Mouse (Mus musculus) urinary bladder, postnatal 25 days (tissue): ENCODE results near the gene Hist1h2bj.

Experiments
- DNase-seq: peaks from one replicate; pipeline ENCODE4 v3.0.0; 2022; ENCODE audit warnings: low spot score

The Hist1h2bj gene

DNA sequence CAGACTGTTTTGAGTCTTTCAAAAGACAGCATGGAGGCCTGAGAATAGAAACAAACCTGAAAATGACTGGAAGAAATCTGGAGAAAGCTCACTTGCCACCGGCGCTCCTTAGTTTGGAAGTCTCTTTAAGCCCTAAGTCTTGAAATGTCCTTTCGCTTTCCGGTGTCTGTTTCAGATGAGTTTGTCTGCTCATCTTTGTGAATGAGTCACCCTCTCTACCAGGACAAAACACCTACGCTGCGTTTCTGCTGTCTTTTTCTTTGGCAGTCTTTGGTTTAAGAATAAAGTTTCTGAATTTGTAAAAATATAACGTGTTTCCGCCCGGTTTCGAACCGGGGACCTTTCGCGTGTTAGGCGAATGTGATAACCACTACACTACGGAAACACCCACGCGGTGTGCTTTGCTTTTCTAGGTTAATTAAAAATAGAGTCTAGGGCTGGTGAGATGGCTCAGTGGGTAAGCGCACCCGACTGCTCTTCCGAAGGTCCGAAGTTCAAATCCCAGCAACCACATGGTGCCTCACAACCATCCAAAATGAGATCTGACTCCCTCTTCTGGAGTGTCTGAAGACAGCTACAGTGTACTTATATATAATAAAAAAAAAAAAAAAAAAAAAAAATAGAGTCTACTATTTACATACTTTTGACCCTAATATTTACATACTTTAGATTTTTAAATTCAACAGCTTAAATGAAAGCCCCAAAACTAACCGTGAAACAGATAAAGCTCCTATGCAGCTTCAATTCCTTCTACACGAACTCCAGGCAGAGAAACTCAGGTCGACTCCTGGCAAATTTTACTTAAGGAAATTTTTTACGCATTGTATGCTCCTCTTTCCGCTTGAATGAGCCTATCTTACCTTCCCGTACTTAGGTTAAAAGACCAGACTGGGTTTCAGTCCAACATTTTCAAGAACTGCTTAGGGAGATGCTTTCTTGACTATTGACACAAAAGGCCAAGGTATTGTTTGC, 27.2 kb upstream of the Hist1h2bj start:
- peak; percentile 53 for DNase-seq

DNA sequence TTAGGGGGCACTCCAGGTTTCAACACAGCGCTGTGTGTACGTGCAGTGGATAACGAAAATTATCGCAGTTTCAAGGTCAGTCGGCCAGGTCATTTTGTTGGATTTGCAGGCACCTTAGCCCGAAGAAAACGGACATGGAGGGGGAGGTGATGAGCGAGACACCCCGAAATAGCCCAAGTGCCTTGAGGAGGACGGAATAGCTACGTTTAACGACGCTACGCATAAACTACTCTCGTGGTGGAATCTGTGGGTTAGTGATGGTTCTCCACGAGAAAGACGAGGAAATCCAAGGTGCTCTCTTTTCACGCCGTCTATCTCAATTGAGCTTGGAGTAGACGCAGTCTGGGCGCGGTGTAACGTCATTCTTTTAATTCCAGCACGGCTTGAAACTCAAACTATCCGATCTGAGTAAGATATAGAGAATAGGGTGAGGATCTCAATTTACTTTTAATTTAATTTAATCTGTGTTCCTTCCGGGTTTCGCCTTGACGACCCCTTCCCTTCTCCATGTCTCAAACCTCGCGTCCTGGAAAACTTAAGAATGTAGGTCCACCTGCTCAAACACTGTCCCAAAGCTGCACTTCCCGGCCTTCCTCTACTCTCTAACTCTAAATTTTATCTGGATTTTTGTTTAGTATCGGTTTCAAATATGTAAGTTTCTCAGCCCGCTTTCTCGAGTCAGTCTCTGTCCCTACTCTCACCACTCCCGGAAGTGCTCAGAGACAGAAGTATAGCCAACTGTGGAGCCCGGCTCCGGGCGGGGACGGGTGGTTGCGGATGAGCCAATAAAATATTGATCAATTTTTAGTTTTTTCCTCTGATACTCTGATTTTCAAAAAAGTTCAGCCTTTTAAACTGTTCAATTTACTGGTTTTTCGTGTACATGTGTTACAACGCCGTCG, 22.8 kb upstream of the Hist1h2bj start:
- DNase-seq: no peak

DNA sequence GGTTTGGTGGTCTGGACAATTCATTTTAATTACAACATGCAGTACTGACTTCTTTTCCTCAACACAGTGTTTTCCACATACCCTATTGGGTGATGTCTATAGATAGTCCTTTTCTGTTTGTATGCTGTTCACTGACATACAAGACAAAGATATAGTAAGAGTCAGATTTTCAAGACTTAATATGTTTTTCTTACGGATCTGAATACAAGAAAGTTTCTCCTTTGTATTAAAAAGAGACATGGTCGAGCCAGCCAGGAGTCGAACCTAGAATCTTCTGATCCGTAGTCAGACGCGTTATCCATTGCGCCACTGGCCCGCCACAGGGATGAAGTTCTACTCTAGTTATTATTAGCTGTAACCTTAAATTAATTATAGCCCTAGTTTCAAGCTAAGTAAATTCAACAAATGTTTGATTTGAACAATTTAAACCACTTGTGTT, 22.1 kb upstream of the Hist1h2bj start:
- DNase-seq: peak; percentile 67

DNA sequence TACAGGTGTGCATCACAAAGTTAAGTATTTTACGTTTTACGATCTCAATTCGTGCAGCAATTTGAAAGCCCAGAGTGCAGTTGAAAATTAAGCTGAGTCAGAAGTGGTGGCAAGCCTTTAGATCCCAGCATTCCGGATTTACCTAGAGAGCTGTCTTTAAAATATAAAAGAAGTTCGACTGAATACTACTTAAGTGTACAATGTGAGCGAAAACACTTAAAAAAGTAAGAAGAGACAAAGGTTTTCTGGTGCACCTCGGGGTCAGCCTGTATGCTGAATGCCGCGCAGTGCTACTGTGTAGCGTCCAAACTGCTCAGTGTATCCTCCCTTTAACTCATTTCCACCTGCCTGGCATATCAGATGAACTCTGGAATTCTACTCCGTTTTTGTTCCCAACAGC, 21.4 kb upstream of the Hist1h2bj start:
- DNase-seq: no peak

DNA sequence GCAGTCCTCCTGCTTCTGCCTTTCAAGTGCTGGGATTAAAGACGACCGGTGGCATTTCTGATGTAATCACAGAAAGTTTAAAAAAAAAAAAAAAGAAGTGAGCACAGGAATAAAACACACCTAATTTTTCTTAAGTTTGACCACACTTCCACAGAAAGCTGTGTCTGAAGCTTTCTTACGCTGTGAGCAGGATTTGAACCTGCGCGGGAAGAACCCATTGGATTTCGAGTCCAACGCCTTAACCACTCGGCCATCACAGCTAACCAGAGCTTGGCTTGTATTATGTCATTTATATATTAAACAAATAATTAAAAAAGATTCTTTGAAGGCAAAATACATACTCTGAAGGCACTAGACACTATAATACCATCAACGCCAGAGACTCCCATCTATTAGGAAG, 20.8 kb upstream of the Hist1h2bj start:
- peak; percentile 61 for DNase-seq

DNA sequence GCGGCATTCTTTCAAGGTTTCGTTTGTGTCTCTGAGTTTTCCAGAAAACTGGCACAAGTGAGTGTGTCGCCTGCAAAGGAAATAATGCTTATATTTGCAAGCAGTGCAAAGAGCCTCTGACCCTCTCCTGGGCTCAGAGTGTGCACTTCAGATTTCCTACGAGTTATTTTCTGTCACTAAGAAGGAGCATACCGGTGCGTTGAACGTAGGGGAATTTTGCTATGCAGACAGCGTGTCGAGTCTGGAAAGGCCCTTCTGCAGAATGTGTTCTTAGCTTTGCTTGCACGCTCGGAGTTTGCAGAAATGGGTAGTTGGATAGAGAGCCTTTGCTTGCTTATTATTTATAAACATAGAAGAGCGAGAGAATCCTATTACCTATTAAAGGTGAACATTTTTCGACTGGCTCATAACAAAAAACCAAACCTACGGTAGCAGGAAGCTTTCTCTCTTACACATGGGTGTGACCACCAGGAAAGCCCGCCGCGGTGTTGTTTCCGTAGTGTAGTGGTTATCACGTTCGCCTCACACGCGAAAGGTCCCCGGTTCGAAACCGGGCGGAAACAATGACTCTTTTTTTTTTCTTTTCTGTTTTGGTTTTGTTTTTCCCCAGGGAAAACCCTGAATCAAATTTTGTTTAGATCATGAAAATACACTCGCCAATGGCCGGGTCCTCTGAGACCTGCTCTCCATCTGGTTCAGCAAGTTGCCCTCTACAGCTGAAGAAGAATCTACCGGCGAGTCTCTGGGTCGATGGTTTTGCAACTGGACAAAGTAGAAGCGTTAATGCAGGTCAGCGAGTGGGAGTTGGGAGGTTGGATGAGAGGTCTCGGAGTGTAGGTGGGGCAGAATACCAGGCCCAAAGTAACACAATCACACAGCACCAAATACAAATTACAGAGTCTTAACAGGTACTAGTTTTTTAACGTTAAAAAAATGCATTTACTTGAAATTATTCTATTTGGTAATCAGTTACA, 16.7 kb upstream of the Hist1h2bj start:
- DNase-seq: peak; percentile 88

DNA sequence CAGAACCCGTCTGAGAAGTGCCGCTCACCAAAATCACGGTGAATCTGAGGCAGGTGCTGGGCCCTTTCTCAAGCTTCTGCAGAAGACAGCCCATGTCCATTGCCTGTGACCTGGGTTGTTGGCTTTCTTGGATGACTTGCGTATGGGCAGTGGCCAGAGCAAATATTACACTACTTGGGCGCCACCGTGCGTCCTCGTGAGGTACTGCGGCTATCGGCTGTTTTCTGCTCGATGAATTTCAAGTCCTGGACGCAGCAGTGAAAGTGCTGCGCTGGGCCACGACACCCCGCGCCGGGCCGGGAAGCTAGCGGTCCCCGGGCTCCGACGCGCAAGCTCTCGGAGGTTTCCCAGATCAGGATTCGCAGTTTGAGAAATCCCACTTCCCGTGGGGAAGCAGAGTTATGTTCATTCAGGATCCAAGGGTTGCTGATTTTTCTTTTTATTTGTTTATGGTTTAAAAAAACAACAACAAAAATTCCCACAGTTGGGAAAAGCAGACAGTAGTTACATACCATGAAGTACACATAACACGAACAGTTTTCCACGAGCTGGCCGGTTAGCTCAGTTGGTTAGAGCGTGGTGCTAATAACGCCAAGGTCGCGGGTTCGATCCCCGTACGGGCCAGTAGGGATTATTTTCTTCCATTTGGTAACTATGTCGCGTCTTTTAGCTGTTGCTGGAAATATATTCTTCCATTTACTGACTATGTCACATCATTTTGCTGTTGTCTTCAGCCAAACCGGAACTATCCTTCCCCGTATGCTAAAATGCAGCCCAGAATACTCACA, 14.1 kb upstream of the Hist1h2bj start:
- peak; percentile 90 for DNase-seq

DNA sequence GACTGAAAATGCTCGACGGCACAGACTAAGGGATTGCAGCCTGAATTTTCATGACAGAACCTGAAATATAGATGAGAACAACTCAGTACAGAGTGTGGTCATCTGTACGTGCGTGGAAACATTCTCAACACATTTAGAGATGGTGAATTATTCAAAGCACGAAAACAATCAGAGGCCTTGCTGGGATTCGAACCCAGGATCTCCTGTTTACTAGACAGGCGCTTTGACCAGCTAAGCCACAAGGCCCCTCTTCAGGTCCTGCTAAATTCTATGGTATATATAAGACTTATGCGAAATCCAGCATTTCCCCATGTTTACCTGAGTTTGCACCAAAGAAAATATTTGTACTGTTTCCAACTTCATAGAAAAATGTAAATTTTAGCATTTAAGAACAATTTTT, 13.1 kb upstream of the Hist1h2bj start:
- no peak for DNase-seq

DNA sequence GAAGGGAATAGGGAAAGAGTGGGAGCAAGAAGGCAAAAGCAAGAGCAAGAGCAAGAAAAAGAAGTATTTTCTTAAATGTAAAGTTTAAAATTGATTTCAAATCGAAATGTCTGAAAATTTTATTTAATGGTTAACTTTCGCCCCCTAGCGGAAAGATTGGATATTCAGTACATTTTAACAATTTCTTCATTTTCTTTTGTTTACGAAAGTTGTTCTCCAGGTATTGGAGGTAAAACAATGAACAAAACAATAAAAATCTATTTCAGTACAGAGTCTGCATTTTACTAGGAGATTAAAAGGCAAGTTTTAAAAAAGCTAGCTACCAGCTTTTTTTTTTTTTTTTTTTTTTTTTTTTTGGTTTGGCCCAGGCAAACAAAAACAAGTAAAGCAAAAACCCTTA, 12.5 kb upstream of the Hist1h2bj start:
- no peak for DNase-seq

DNA sequence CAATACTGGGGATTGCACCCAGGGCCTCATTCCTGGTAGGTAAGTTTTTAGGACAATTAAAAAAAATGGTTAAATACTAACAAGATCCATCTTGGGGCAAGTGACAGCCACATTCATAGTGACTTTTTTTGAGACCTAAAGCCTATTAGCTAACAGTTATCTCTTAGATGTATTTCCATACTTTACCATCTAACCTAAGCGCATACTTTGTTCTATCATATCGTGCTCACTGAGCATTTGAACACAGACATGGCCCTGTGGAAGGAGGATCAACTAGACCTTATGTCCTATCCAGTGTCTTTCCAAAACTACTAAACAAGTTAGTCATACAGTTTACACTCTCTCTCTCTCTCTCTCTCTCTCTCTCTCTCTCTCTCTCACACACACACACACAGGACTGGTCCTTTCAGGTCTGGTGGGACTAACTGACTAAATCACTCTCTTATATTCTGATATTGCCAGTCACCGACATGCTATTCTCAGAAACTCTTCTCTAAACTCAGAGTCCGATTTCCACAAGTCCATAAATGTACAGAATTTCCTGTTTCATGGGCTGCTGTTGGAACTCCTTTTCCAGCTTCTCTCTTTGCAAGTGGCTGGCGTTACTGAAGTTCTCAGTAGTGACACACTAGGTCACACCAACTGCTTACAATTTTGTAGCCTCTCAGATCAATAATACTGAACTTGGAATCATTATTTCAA, 9.1 kb upstream of the Hist1h2bj start:
- DNase-seq: no peak

DNA sequence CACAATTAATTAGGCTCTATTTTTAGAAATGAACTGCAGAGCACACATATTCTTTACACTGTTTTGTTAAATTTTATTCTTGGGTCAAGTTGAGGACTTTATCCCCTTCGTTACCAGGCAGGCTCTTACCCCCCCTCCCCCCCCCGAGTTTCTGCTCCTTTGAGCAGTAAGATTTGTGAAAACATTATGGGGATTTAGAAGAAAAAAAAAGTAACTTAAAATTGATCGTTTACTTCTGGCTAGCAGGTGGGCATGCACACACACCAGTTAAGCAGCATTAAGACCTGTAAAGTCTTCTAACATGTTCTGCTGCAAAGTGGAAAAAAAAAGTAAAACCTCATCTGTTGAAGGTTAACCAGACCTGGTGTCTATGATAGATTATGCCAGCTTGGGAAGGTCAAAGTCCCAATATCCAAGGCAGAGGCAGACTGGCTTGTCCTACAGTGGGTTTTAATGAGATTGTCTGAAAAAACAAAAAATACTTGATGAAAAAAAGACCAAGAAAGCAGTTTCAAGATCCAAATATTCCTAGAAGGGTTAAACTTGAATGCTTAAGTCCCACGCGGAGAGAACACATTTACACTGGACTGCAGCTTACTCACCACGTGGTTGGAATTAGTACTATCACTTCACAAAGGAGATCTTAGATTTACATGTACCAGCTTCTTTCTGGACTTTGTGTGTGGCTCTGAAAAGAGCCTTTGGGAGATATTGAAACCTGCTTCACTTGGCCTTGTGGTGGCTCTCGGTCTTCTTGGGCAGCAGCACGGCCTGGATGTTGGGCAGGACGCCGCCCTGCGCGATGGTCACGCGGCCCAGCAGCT, 8.4 kb upstream of the Hist1h2bj start:
- DNase-seq: no peak

DNA sequence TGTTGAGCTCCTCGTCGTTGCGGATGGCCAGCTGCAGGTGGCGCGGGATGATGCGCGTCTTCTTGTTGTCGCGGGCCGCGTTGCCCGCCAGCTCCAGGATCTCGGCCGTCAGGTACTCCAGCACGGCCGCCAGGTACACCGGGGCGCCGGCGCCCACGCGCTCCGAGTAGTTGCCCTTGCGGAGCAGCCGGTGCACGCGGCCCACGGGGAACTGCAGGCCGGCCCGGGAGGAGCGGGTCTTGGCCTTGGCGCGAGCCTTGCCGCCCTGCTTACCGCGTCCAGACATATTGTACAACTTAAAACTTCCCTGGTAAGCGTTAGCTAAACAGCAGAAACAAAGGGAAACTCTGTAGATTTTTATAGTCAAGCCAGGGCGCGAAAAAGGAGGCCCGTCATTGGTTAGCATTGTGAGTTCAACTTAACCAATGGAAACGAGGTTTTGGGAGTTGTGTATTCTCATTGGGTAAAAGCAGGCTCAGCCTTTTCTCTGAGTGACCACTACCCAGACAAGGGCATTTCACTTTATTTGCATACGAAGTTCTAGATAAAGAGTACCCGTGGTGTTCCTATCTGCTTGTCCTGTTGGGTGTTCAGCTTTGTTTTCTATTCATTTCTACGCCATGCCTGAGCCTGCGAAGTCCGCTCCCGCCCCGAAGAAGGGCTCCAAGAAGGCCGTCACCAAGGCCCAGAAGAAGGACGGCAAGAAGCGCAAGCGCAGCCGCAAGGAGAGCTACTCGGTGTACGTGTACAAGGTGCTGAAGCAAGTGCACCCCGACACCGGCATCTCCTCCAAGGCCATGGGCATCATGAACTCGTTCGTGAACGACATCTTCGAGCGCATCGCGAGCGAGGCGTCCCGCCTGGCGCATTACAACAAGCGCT, 7.5 kb upstream of the Hist1h2bj start, which contains the start of the genes Hist1h2ah and Hist1h2bk:
Gene Hist1h2ah (minus strand): TSS at position 302 of the 882 bp plus-strand sequence.
Gene Hist1h2bk (plus strand): TSS at position 604 of the 882 bp plus-strand sequence.
- DNase-seq: peak; percentile 58

DNA sequence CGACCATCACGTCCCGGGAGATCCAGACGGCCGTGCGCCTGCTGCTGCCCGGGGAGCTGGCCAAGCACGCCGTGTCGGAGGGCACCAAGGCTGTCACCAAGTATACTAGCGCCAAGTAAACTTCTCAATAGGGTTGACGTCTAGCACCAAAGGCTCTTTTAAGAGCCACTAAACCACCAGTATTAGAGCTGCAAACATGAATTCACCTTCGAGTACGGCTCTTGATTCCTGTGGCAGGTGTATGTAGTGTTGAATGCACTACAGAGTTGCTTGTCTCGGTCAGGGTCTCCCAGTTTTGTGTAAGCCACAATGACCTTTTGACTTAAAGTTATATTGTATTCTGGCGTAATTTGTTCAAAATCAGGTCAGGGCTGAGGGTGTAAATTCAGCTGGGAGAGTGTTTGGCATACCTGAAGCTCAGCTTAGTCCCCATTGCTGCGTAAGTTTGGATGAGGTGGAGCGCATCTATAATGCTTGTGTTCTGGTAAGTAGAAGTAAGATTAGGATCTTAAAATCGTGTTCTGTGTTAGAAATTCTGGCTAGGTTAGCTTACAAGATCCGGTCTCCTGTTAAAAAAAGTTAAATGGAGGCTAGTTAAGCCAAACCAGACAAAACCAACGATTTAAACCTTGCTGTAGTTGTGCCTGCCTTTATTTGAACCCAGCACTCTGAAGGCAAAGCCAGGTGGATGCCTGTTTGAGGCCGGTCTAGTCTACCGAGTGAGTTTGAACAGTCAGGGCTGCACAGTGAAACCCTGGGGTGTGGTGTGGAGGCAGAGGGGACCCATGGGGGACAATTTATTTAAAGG, 6.7 kb upstream of the Hist1h2bj start:
- DNase-seq: no peak

DNA sequence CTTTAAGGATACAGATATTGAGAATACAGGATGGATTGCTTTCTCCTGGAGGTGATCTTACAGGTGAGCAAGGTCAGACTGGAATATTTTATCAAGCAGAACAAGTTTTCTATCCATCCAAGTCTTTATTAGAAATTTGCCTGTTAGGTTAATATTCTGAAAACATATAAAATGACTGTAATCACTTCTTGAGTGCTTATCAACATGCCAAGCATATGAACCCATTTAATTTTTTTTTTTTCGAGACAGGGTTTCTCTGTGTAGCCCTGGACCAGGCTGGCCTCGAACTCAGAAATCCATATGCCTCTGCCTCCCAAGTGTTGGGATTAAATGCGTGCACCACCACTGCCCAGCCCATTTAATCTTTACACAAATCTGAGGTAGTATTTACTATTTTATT, 6.0 kb upstream of the Hist1h2bj start:
- DNase-seq: no peak

DNA sequence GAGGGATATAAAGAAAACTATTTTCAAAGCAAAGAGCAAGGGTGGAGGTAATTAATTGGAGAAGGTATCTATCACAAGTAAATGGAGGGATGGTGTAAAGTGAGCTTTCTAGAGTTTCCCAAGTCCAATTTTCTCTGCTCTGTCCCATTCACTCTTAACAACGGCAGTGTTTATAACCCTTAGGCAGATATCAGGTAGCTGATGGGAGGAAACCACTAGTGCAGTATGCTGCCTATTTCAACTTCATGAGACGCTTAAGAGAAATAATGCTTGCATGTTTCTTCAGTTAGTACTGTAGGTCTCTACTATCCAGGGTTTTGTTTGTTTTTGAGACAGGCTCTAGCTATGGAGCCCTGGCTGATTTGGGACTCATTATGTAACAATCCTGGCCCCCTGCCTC, 5.6 kb upstream of the Hist1h2bj start:
- no peak for DNase-seq

DNA sequence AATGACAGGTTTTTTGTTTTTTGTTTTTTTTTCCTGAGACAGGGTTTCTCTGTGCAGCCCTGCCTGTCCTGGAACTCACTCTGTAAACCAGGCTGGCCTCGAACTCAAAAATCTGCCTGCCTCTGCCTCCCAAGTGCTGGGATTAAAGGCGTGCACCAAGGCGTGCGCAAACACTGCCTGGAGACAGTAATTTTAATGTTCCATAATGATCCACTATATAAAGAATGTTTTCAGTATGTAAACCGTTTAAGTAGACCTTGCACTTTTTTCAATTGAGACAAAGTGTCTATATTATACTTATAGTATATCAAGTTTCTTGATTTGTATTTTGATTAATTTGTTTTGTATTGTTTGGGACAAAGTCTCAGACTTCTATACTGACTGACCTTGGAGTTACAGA, 3.6 kb upstream of the Hist1h2bj start:
- DNase-seq: no peak

DNA sequence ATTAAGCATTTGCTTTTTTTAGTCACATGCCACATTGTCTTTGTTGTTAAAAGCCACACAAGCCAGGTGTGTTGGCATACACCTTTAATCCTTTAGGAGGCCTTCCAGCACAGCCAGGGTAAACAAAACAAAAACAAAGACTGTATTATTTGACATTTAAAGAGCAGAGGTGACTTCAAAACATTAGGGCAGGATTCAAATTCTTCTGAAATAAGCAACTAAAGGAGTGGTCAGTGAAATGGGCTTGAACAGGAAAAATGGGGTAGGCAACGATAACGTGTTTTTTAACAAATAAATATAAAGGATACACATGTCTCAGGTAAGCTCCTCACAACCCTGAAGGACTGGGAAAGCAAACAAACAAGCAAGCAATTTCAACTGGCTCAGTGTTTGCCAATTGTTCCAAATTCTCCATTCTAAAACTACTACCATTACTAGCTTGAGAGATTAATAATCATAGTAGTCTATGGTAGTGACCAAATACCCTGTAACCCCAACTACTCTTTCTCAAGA, 3.0 kb upstream of the Hist1h2bj start:
- DNase-seq: no peak
